Mouse (Mus musculus): ENCODE measurements around the gene Tsr2.

Tsr2 gene

GRCm38 (mm10) chrX:151045850-151046249 is 50.5 kb downstream of the Tsr2 start, which contains the start of gene Fgd1:
Gene Fgd1 (plus strand): TSS chrX:151046150.
- DNase-seq, result no peak

- no peak for DNase-seq
Measured at GRCm38 (mm10) chrX:151041223-151041622, 55.1 kb downstream of the Tsr2 start.
